Mouse (Mus musculus) liver, adult 2 months (tissue): ENCODE measurements around the gene Adap1. TPM values are rescaled to one million over a fixed set of nuclear protein-coding genes. Genes with fewer than 3 reads are reported as not detected.
A peak's percentile ranks its signal among the peaks of the same experiment; 100 is the strongest.

Source experiments
- DNase-seq: peaks from one replicate; pipeline ENCODE4 v3.0.0-alpha.2; 2011; ENCODE audit warnings: low read depth, low spot score; ENCODE audit errors: extremely low read depth
- H3K27ac ChIP-seq: fragments of 200-500 bp; replicated peaks from 2 replicates; pipeline ENCODE4 v1.5.1; 2012; ENCODE audit warnings: low read depth, mild to moderate bottlenecking, control low read depth, inconsistent platforms, low read length; ENCODE audit not compliant: insufficient read depth
- H3K27me3 ChIP-seq: fragments of 200-500 bp; 2 replicates; pipeline ENCODE4 v1.6.1; 2012; ENCODE audit warnings: mild to moderate bottlenecking, moderate library complexity, low read length, inconsistent platforms; ENCODE audit not compliant: control insufficient read depth, insufficient read depth
- H3K36me3 ChIP-seq: fragments of 200-500 bp; 2 replicates; pipeline ENCODE4 v1.6.1; 2012; ENCODE audit warnings: low read length, inconsistent platforms; ENCODE audit not compliant: control insufficient read depth, insufficient read depth
- H3K4me1 ChIP-seq: fragments of 200-500 bp; 2 replicates; pipeline ENCODE4 v1.6.1; 2011; ENCODE audit warnings: low read length; ENCODE audit not compliant: control insufficient read depth, insufficient read depth
- H3K4me3 ChIP-seq: fragments of 200-500 bp; 2 replicates; pipeline ENCODE4 v1.5.1; 2011; ENCODE audit warnings: low read depth, mild to moderate bottlenecking, control low read depth, low read length, moderate library complexity; ENCODE audit not compliant: insufficient read depth
- H3K79me2 ChIP-seq: fragments of 200-500 bp; 2 replicates; pipeline ENCODE4 v1.6.1; 2012; ENCODE audit warnings: inconsistent platforms, mild to moderate bottlenecking, low read length, moderate library complexity; ENCODE audit not compliant: control insufficient read depth, insufficient read depth
- H3K9ac ChIP-seq: fragments of 200-500 bp; 2 replicates; pipeline ENCODE4 v1.6.1; 2012; ENCODE audit warnings: low read depth, mild to moderate bottlenecking, control low read depth, inconsistent platforms, low read length
- CTCF ChIP-seq: fragments of 200-500 bp; IDR thresholded peaks from 2 replicates; pipeline ENCODE4 v1.5.1; 2011; ENCODE audit warnings: low read depth, low read length, control low read depth
- POLR2A ChIP-seq: fragments of 200-500 bp; IDR thresholded peaks from 2 replicates; pipeline ENCODE4 v1.6.1; 2011; ENCODE audit warnings: low read length, control low read depth; ENCODE audit not compliant: insufficient read depth; ENCODE audit errors: extremely low read depth
- WGBS: fragments of 180-500 bp; shearing (Covaris S2); methylation state at CpG from one replicate; pipeline ENCODE4 v1.1.7; 2018; 5-methylcytosine and 5-hydroxymethylcytosine counted together
- polyA plus RNA-seq: library from polyadenylated mRNA; depleted of rRNA; stranded (reverse); fragments of >200 nt; gene quantifications from 2 replicates; pipeline ENCODE4 v1.2.3, GENCODE M21; 2012
- total RNA-seq: library from RNA; depleted of rRNA; stranded (reverse); fragments of >200 nt; gene quantifications from 2 replicates; pipeline ENCODE4 v1.2.3, GENCODE M21; 2014

Gene Adap1
- total and polyA plus RNA-seq, 2 experiments, result 1.3 to 1.5 TPM

DNA sequence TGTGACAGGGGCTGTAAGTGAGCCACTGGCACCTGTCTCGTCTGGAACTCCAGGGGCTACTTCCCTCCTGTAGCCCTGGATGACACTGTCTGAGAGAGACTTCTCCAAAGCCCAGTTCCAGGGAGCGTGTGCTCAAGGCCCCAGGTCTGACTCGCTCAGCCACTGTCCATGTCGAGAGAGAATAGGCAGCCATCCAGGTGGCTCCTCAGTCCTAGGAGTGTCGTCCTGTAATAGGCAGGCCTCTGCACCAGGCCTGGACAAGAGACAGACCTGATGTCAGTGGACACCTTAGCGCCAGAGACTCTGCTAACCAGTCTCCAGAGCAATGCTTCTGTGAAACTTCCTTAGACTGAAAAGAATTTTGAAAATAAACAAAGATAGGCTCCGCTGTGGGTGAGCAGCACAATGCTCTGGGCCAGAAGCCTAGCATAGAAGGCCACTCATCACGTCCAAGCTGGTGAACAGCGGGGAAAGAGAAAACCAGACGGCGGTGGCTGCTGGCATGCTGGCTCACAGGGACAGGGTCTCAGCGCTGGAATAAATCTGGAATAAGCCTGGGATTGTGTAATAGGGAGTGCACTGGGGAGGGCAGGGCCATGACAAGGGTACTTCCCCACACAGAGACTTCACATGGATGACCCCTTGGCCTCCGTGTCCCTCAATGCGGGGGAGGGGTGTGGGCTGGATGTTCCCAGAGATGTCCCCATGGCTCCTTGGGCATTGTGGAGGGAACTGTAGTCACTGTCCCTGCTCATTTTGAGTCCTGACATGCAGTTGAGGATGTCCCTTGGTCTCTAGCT lies 39.1 kb downstream of the Adap1 start:
- 68% methylated on average over 14 of the region's 14 CpGs for WGBS
- H3K27ac ChIP-seq, result peak overlapping the region; percentile 42
- H3K36me3 ChIP-seq, result no peaks in the 10 kb centered on the region
- no peaks in the 10 kb centered on the region for H3K27me3 ChIP-seq
- H3K9ac ChIP-seq, result no peak overlapping the region
- H3K4me3 ChIP-seq, result no peak overlapping the region
- no peaks in the 10 kb centered on the region for H3K4me1 ChIP-seq
- no peaks in the 10 kb centered on the region for H3K79me2 ChIP-seq
- peak; percentile 16 for DNase-seq
- TF ChIP-seq CTCF, result no peak

DNA sequence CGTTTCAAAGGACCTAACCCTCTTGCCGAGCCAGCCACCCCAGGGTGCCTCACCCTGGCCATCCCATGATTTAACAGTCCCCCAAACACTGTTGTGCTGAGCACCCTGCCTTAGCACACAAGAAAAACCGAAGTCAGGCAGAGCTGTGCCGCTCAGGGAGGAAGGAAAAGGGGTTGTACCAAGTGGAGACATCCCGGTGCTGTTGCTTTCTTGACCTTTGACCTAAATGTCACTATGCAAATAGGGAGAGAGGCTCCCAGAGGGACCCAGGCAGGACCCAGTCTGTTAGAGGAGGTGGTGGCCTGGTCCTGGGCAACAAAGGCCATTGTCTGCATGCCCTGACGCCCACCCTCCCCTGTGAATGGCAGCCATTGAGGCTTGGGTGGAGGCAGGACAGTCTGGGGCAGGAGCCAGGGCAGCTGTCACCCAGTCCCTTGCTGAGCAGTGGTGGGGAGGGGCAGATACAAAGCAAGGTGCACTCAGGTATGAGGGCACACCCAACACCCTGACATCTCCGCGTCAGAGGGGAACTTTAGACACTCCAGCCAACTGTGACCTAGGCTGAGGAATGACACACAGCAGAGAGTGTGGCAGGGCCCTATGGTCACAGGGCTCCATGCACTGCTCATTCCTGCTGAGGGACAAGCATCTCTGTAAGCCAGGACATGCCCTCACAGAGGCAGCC lies 39.9 kb downstream of the Adap1 start:
- H3K4me1 ChIP-seq, result no peaks in the 10 kb centered on the region
- H3K27me3 ChIP-seq, result no peaks in the 10 kb centered on the region
- WGBS, result 51% methylated on average over 8 of the region's 8 CpGs
- H3K36me3 ChIP-seq, result no peaks in the 10 kb centered on the region
- no peak for DNase-seq
- no peak overlapping the region for H3K9ac ChIP-seq
- H3K4me3 ChIP-seq, result no peak overlapping the region
- no peak overlapping the region for H3K27ac ChIP-seq
- no peaks in the 10 kb centered on the region for H3K79me2 ChIP-seq
- TF ChIP-seq POLR2A, result no peak
- no peak for TF ChIP-seq CTCF

DNA sequence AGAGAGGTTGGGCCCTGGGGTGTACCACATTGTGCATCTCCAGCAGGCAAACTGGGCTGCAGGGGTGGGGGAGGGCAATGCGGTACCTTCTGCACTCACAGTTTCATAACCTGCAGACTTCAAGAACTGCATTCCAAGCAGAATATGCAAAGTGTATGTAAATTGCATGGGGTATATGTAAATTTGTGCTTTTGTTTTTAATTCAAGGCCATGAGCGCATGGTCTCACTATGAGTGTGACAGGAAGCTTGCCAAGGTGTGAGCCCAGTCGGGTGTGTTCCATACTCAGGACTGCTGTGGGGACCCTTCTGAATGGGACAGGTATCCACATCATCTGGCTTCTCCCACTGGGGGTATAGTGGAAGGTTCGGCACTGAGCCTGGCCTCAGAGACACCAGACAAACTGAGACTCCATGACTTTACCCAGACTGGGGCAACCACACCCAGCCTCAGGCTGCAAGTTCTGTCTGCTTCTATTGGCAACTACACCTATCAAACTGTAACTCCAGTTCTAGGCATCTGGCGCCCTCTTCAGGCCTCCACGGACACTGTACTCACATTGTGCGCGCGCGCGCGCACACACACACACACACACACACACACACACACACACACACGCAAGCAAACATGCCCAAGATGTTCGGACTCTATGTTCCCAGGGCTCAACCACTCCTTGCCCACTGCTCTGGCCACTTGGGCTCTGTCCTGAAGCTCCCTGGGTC lies 41.8 kb downstream of the Adap1 start:
- WGBS, result 97% methylated on average over 14 of the region's 14 CpGs
- no peak overlapping the region for H3K27ac ChIP-seq
- H3K9ac ChIP-seq, result no peak overlapping the region
- H3K4me1 ChIP-seq, result no peaks in the 10 kb centered on the region
- no peaks in the 10 kb centered on the region for H3K27me3 ChIP-seq
- no peaks in the 10 kb centered on the region for H3K79me2 ChIP-seq
- no peak for DNase-seq
- no peak overlapping the region for H3K4me3 ChIP-seq
- TF ChIP-seq POLR2A (no peak), CTCF (no peak)
- no peaks in the 10 kb centered on the region for H3K36me3 ChIP-seq

DNA sequence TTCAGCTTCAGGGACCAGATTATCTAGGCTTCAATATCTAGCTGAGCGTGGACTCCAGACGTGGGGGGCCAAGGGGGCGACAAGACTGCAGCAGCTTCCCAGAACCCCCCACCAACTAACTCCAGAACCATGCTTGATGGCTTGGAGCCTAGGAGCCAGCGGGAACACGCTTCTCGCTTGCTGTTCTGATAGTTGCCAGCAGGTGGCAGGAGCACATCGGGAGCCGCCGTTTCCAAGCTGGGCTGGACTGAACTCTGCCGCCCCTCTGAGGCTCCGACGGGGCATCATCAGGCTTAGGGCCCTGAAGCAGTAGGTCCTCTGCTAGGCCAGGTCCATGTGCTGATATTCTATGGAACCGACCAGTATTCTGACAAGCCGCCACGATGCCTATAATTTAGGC lies 43.2 kb downstream of the Adap1 start:
- Histone ChIP-seq H3K27me3 (no peaks in the 10 kb centered on the region), H3K27ac (no peak overlapping the region), H3K4me3 (no peak overlapping the region), H3K36me3 (no peaks in the 10 kb centered on the region), H3K4me1 (no peaks in the 10 kb centered on the region), H3K9ac (no peak overlapping the region), H3K79me2 (no peaks in the 10 kb centered on the region)
- WGBS, result 4% methylated on average over 15 of the region's 15 CpGs
- TF ChIP-seq CTCF, result peak; percentile 98
- TF ChIP-seq POLR2A, result no peak
- peak; percentile 28 for DNase-seq

DNA sequence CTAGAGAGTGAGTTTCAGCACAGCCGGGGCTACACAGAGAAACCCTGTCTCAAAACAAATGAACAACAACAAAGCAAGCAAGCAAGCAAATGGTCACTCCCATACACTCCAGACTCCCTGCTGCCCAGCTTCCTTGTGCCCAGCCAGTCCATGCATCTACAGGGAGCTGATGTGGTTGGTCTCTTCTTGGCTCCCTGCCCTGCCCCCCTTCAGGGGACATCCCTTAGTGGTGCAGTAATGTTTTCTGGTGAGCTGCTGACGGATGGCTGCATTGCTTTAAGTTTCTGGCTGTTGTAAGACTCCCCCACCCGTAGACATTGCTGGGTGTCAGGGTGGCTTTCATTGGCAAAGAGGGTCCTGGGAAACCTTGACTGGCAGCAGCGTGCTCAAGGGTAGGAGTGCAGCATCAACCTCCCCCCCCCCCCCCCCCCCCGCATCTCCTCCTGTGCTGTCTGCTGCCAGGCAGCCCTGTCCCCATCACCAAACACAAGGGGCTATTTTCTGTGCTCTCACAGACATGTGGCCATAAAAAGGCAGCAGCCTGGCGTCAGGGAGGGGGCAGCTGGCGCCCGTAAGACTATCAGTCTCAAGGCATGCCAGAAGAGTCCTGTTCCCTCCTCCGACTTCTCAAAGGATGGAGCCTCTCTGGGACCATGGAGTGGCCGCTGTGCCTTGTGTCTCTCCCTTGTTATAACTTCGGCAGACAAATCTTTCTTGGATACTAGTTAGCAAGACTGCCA lies 43.9 kb downstream of the Adap1 start:
- no peaks in the 10 kb centered on the region for H3K27me3 ChIP-seq
- H3K4me3 ChIP-seq, result no peak overlapping the region
- H3K9ac ChIP-seq, result no peak overlapping the region
- DNase-seq, result no peak
- H3K4me1 ChIP-seq, result no peaks in the 10 kb centered on the region
- WGBS, result 69% methylated on average over 11 of the region's 11 CpGs
- no peaks in the 10 kb centered on the region for H3K79me2 ChIP-seq
- H3K27ac ChIP-seq, result no peak overlapping the region
- H3K36me3 ChIP-seq, result no peaks in the 10 kb centered on the region
- TF ChIP-seq POLR2A, result no peak
- no peak for TF ChIP-seq CTCF
